Mouse (Mus musculus): Measurements from ENCODE around the gene Ldb2. TPM values are rescaled to one million over a fixed set of nuclear protein-coding genes. Genes with fewer than 3 reads are reported as not detected.

Gene Ldb2
- polyA plus RNA-seq, 1 experiment from 2014 or later: 72.1 TPM

DNA sequence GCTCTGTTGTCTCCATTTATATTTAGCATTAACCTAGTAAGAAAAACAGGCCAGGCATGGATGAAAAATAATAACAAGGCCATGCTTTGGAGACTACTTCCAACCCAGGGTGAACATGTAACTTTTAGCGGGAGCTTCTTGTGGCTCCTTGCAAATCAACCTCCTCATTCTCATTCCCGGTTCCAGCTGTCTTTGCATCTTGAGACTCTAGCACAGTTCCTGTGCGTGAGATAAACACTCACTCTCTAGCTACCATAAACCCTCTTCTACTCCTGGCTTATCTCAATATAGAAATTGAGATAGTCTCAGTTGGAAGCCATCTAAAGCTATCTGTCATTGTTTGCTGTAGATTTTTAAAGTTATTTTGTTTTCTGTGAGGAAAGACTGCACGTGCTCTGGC lies 20.1 kb downstream of the Ldb2 start:
- no peak overlapping the region for H3K9ac ChIP-seq (ENCODE audit: low read length)
- H3K4me1 ChIP-seq (ENCODE audit: control insufficient read depth, insufficient read depth, low read length): no peaks in the 10 kb centered on the region

DNA sequence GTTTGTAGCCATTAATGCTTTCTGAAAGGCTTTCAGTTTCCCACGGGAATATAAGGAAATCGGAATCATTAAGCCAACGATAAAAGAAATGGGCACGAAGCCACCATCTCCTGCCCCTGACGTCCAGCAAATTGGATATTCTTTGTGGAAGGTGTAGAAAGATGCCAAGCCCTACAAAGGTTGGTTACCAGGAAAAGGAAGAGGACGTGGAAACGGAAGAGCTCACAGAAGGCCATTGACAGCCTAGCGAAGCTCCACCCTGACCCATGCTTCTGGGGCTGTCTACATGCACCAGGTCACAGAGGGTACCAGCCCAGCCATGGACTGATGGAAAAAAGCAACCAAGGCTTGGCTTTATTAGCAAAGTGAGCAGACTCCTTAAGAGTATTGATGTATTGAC lies 31.0 kb downstream of the Ldb2 start:
- Histone ChIP-seq H3K4me1 (ENCODE audit: control insufficient read depth, insufficient read depth, low read length) (no peaks in the 10 kb centered on the region), H3K4me3 (ENCODE audit: low read depth, low read length) (no peak overlapping the region), H3K9me3 (replicated peaks; ENCODE audit: control insufficient read depth, low read length) (no peaks in the 10 kb centered on the region), H3K27ac (ENCODE audit: low read depth, low read length) (no peak overlapping the region), H3K36me3 (ENCODE audit: control insufficient read depth, insufficient read depth, low read length) (no peaks in the 10 kb centered on the region), H3K9ac (ENCODE audit: low read length) (no peak overlapping the region), H3K27me3 (replicated peaks; ENCODE audit: control insufficient read depth, insufficient read depth, low read length) (no peaks in the 10 kb centered on the region), H3K4me2 (ENCODE audit: low read length) (no peak overlapping the region)
- DNase-seq (ENCODE audit: low spot score): no peak
- ATAC-seq: no peak
- 79% methylated on average over 8 of the region's 8 CpGs for WGBS

More for the DNA sequence above, 20.1 kb downstream of the Ldb2 start:
- no peaks in the 10 kb centered on the region for H3K36me3 ChIP-seq (ENCODE audit: control insufficient read depth, insufficient read depth, low read length)
- H3K9me3 ChIP-seq (replicated peaks; ENCODE audit: control insufficient read depth, low read length): no peaks in the 10 kb centered on the region
- H3K27me3 ChIP-seq (replicated peaks; ENCODE audit: control insufficient read depth, insufficient read depth, low read length): no peaks in the 10 kb centered on the region
- no peak overlapping the region for H3K27ac ChIP-seq (ENCODE audit: low read depth, low read length)
- no peak overlapping the region for H3K4me3 ChIP-seq (ENCODE audit: low read depth, low read length)
- no peak overlapping the region for H3K4me2 ChIP-seq (ENCODE audit: low read length)
- no peak for DNase-seq (ENCODE audit: low spot score)
- WGBS: 92% methylated on average over 4 of the region's 4 CpGs
- no peak for ATAC-seq

DNA sequence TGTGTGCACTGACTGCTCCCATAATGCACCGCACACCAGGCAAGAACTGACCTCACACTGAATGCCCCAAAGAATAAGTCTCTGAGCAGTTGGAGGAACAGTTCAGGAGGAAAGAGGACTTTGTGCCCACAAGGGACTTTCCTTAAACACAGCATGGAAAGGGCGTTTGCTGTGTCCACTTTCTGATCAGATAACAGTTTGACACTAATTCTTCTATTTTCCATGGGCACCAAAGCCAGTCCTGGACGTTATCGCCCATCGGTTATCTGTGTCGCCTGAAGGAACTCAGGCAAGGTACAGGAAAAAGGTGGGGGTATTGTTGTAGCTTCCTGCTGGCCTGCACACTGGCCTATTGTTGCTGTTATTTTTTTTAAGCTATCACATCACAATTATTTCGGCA lies 34.6 kb downstream of the Ldb2 start:
- ATAC-seq (no peak), DNase-seq (ENCODE audit: low spot score) (no peak)
- Histone ChIP-seq H3K9ac (ENCODE audit: low read length) (no peak overlapping the region), H3K4me1 (ENCODE audit: control insufficient read depth, insufficient read depth, low read length) (no peaks in the 10 kb centered on the region), H3K27me3 (replicated peaks; ENCODE audit: control insufficient read depth, insufficient read depth, low read length) (no peaks in the 10 kb centered on the region), H3K27ac (ENCODE audit: low read depth, low read length) (no peak overlapping the region), H3K9me3 (replicated peaks; ENCODE audit: control insufficient read depth, low read length) (no peaks in the 10 kb centered on the region), H3K4me2 (ENCODE audit: low read length) (no peak overlapping the region), H3K4me3 (ENCODE audit: low read depth, low read length) (no peak overlapping the region), H3K36me3 (ENCODE audit: control insufficient read depth, insufficient read depth, low read length) (no peaks in the 10 kb centered on the region)
- 88% methylated on average over 7 of the region's 7 CpGs for WGBS

DNA sequence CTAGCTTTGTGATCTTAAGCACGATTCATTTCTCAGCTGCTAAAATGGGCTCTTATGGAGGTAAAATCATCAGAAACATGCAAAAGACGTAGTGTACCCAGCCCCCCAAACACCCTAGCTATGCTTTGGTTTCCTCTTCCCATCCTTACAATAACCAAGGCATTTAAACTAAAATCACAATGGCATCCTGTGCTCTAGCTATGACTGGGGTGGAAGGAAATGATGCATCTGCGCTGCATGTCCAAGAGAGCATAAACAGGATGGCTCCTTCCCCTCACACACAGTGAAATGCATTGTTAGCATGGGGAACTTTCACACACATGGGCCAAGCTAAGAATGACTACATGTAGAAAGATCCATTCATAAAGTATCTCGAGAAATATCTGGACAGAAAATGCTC lies 40.3 kb downstream of the Ldb2 start:
- H3K9me3 ChIP-seq (replicated peaks; ENCODE audit: control insufficient read depth, low read length): no peaks in the 10 kb centered on the region
- H3K27ac ChIP-seq (ENCODE audit: low read depth, low read length): no peak overlapping the region
- 85% methylated on average over 4 of the region's 4 CpGs for WGBS
- no peak for DNase-seq (ENCODE audit: low spot score)
- ATAC-seq: no peak
- H3K4me3 ChIP-seq (ENCODE audit: low read depth, low read length): no peak overlapping the region
- H3K27me3 ChIP-seq (replicated peaks; ENCODE audit: control insufficient read depth, insufficient read depth, low read length): no peaks in the 10 kb centered on the region
- no peak overlapping the region for H3K9ac ChIP-seq (ENCODE audit: low read length)
- H3K4me2 ChIP-seq (ENCODE audit: low read length): no peak overlapping the region
- no peaks in the 10 kb centered on the region for H3K36me3 ChIP-seq (ENCODE audit: control insufficient read depth, insufficient read depth, low read length)
- no peaks in the 10 kb centered on the region for H3K4me1 ChIP-seq (ENCODE audit: control insufficient read depth, insufficient read depth, low read length)

DNA sequence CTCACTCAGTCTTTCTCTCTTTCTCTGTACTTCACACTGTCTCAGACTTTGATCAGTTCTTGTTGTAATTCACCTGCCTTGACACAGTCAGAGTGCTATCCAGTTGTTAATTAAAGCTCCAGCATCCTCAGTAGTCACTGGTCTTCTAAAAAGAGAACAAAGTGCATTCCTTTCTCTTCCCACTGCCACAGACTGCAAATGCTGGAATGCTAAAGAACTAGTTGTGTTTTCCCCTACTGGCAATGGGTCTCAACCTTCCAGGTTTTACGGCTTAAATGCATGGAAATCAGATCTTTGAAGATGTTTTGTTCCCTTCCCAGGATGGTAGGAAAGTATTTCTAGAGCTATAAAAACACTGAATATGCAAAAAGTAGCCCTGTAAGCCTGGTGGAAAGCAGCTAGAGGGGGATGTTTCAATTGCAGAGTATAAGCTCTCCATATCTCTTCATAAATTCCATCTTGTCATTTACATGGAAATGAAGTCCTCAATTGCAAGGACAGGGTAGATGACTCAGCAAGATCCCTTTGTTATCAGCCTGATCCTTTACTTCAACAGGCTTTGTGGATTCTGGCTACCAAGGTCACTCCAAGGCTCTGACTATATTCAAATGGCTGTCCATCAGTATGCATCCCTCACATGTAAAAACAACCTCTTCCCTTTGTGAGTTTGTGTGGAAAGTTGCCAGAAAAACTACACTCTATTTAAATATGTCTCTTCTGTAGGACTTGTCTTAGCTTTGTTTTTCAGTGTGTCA lies 45.1 kb downstream of the Ldb2 start:
- H3K4me2 ChIP-seq (ENCODE audit: low read length): no peak overlapping the region
- ATAC-seq (no peak), DNase-seq (ENCODE audit: low spot score) (no peak)
- H3K9me3 ChIP-seq (replicated peaks; ENCODE audit: control insufficient read depth, low read length): no peaks in the 10 kb centered on the region
- no peaks in the 10 kb centered on the region for H3K4me1 ChIP-seq (ENCODE audit: control insufficient read depth, insufficient read depth, low read length)
- WGBS: 85% methylated on average over 1 of the region's 1 CpGs
- no peak overlapping the region for H3K9ac ChIP-seq (ENCODE audit: low read length)
- H3K4me3 ChIP-seq (ENCODE audit: low read depth, low read length): no peak overlapping the region
- no peaks in the 10 kb centered on the region for H3K27me3 ChIP-seq (replicated peaks; ENCODE audit: control insufficient read depth, insufficient read depth, low read length)
- H3K27ac ChIP-seq (ENCODE audit: low read depth, low read length): no peak overlapping the region
- no peaks in the 10 kb centered on the region for H3K36me3 ChIP-seq (ENCODE audit: control insufficient read depth, insufficient read depth, low read length)

DNA sequence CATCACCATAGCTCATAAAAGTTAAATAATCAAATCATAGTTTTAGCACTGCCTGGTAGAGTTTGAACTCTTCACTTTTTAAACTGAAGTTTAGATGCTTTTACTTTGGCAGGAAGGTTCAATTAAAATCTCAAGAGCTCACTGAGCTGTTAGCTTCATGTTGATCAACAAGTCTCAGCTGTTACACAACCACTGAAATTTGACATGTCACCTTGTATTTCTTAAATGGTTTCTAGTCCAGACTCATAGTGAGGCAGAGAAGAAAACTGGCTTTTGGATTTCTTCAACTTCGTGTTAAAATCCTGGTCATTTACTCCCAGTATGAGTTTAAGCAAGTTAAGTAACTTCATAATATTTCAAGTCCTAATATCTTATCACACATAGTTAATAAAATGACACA lies 53.8 kb downstream of the Ldb2 start:
- WGBS: 87% methylated on average over 1 of the region's 1 CpGs
- Histone ChIP-seq H3K4me2 (ENCODE audit: low read length) (no peak overlapping the region), H3K27me3 (replicated peaks; ENCODE audit: control insufficient read depth, insufficient read depth, low read length) (no peaks in the 10 kb centered on the region), H3K27ac (ENCODE audit: low read depth, low read length) (no peak overlapping the region), H3K4me1 (ENCODE audit: control insufficient read depth, insufficient read depth, low read length) (no peaks in the 10 kb centered on the region), H3K9ac (ENCODE audit: low read length) (no peak overlapping the region), H3K9me3 (replicated peaks; ENCODE audit: control insufficient read depth, low read length) (no peaks in the 10 kb centered on the region), H3K36me3 (ENCODE audit: control insufficient read depth, insufficient read depth, low read length) (no peaks in the 10 kb centered on the region), H3K4me3 (ENCODE audit: low read depth, low read length) (no peak overlapping the region)
- ATAC-seq: no peak
- no peak for DNase-seq (ENCODE audit: low spot score)

DNA sequence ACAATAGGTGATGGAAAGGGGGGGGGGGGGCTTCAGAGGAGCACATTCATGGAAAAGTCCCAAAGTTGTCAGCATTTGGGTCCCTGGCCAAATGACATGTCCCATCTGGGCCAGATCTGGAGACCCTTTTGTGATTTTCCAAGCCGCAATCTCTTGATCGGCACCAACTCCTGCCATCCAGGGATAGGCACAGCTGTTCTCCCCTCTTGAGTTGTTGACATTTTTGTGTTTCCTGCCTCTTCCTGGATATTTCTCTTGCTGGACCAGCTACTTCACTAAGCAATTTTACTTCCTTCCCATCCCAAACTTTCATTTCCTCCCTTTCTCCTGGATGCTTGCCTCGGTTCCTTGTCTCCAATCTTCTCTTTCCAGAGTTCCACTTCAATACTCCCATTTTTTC lies 63.1 kb downstream of the Ldb2 start:
- Histone ChIP-seq H3K4me3 (ENCODE audit: low read depth, low read length) (no peak overlapping the region), H3K9me3 (replicated peaks; ENCODE audit: control insufficient read depth, low read length) (no peaks in the 10 kb centered on the region), H3K4me1 (ENCODE audit: control insufficient read depth, insufficient read depth, low read length) (no peaks in the 10 kb centered on the region), H3K36me3 (ENCODE audit: control insufficient read depth, insufficient read depth, low read length) (no peaks in the 10 kb centered on the region), H3K27me3 (replicated peaks; ENCODE audit: control insufficient read depth, insufficient read depth, low read length) (no peaks in the 10 kb centered on the region), H3K9ac (ENCODE audit: low read length) (no peak overlapping the region), H3K27ac (ENCODE audit: low read depth, low read length) (no peak overlapping the region), H3K4me2 (ENCODE audit: low read length) (no peak overlapping the region)
- no peak for DNase-seq (ENCODE audit: low spot score)
- no peak for ATAC-seq
- 97% methylated on average over 3 of the region's 3 CpGs for WGBS

DNA sequence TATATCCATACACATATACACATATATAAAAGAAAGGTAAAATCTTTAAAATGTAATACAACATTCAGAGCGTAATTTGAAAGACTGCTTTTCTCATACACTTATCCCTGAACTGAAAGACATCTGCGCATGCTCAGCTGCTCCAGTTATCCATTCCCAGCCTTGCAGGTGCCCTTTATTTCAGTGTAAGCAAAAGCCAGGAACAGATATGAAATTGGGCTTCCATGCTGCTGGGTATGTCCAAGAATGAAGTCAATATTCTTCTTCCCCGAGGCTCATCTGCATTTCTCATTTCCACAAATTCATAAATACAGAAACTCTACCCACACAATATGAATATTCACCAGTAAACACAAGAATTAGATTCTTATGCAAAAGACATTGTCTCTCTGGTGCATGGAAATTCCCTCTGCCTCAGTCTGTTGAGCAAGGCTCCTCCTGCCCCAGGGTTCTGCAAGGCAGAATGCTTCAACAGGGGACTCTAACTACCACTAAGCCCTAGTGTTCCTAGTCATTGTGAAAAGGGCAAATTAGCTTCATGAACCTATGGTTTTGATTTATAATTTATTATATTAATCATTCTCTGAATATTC lies 65.3 kb downstream of the Ldb2 start:
- WGBS: 90% methylated on average over 3 of the region's 3 CpGs
- ATAC-seq (no peak), DNase-seq (ENCODE audit: low spot score) (no peak)
- Histone ChIP-seq H3K27me3 (replicated peaks; ENCODE audit: control insufficient read depth, insufficient read depth, low read length) (no peaks in the 10 kb centered on the region), H3K9me3 (replicated peaks; ENCODE audit: control insufficient read depth, low read length) (no peaks in the 10 kb centered on the region), H3K4me1 (ENCODE audit: control insufficient read depth, insufficient read depth, low read length) (no peaks in the 10 kb centered on the region), H3K4me2 (ENCODE audit: low read length) (no peak overlapping the region), H3K27ac (ENCODE audit: low read depth, low read length) (no peak overlapping the region), H3K4me3 (ENCODE audit: low read depth, low read length) (no peak overlapping the region), H3K9ac (ENCODE audit: low read length) (no peak overlapping the region), H3K36me3 (ENCODE audit: control insufficient read depth, insufficient read depth, low read length) (no peaks in the 10 kb centered on the region)

DNA sequence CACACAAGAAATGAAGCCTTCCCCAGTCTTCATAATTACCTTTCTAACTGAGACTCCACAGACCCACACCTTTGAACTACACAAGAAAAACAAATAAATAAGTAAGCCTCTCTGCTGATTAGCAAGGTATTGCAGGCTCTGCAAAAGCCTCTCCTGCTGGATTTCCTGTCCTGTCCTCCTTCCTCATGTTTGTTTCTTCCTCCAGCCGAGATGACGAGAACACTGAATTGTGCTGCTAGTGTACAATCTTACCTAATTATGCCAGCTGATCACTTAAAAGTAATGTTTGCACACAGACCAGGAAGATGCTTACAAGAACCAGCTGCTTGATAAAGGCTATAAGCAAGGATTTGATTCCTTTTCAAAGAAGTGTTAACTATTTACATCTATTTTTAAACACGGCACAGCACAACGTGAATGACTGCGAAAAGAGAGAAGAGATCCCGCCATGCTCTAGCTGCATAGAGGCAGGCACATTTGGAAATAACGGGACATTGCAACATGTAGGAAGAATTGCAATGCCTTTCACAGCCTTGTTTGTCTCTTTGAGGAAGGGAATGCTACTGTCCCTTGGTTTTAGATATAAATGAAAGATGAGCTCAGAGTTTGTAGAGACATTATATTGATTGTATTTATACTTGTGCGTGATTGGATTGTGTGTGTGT lies 69.7 kb downstream of the Ldb2 start:
- ATAC-seq: no peak
- DNase-seq (ENCODE audit: low spot score): no peak
- no peaks in the 10 kb centered on the region for H3K27me3 ChIP-seq (replicated peaks; ENCODE audit: control insufficient read depth, insufficient read depth, low read length)
- H3K36me3 ChIP-seq (ENCODE audit: control insufficient read depth, insufficient read depth, low read length): no peaks in the 10 kb centered on the region
- no peak overlapping the region for H3K4me3 ChIP-seq (ENCODE audit: low read depth, low read length)
- no peak overlapping the region for H3K9ac ChIP-seq (ENCODE audit: low read length)
- 0 out of 2 replicates have a peak, but pooled peaks cover 2% of the 10 kb centered on the region for H3K4me1 ChIP-seq (ENCODE audit: control insufficient read depth, insufficient read depth, low read length)
- H3K9me3 ChIP-seq (replicated peaks; ENCODE audit: control insufficient read depth, low read length): no peaks in the 10 kb centered on the region
- H3K27ac ChIP-seq (ENCODE audit: low read depth, low read length): no peak overlapping the region
- no peak overlapping the region for H3K4me2 ChIP-seq (ENCODE audit: low read length)
- 73% methylated on average over 8 of the region's 8 CpGs for WGBS
